Mouse (Mus musculus): Measurements from ENCODE around the gene Shh. TPM values are rescaled to one million over a fixed set of nuclear protein-coding genes. Genes with fewer than 3 reads are reported as not detected.

The Shh gene
- total RNA-seq (2018; cell fraction: chromatin; rRNA removed) = not detected
- total RNA-seq (2018; cell fraction: cytosol; rRNA removed) = not detected
- total RNA-seq (2018; cell fraction: nucleus; rRNA removed) = not detected
- polyA plus RNA-seq (2018) = not detected in 3 replicates

GRCm38 (mm10) chr5:28466760-28467306, at the start of gene Shh:
Shh (minus strand) TSS chr5:28467256.
- 8% methylated on average over 19 of the region's 31 CpGs for WGBS (ENCODE audit: missing documents)
- Histone ChIP-seq H3K27ac (no peak within 1 kb of the TSS), H3K79me2 (ENCODE audit: inconsistent target) (no peaks in the 10 kb centered on the region), H3K4me3 (ENCODE audit: inconsistent target) (no peak within 1 kb of the TSS), H3K36me3 (ENCODE audit: inconsistent target) (no peaks in the 10 kb centered on the region)

GRCm38 (mm10) chr5:28500792-28501439, 33.9 kb upstream of the Shh start:
- H3K27ac ChIP-seq = no peak overlapping the region
- no peaks in the 10 kb centered on the region for H3K36me3 ChIP-seq (ENCODE audit: inconsistent target)
- H3K79me2 ChIP-seq (ENCODE audit: inconsistent target) = no peaks in the 10 kb centered on the region
- no peak overlapping the region for H3K4me3 ChIP-seq (ENCODE audit: inconsistent target)
- WGBS (ENCODE audit: missing documents) = 53% methylated on average over 4 of the region's 4 CpGs

- H3K27ac ChIP-seq = no peak overlapping the region
- 95% methylated on average over 4 of the region's 4 CpGs for WGBS (ENCODE audit: missing documents)
- no peaks in the 10 kb centered on the region for H3K79me2 ChIP-seq (ENCODE audit: inconsistent target)
- H3K36me3 ChIP-seq (ENCODE audit: inconsistent target) = no peaks in the 10 kb centered on the region
- H3K4me3 ChIP-seq (ENCODE audit: inconsistent target) = no peak overlapping the region
Observed at GRCm38 (mm10) chr5:28498846-28499245, 31.8 kb upstream of the Shh start.

- no peak overlapping the region for H3K27ac ChIP-seq
- no peaks in the 10 kb centered on the region for H3K36me3 ChIP-seq (ENCODE audit: inconsistent target)
- H3K4me3 ChIP-seq (ENCODE audit: inconsistent target) = no peak overlapping the region
- WGBS (ENCODE audit: missing documents) = 95% methylated on average over 3 of the region's 3 CpGs
- H3K79me2 ChIP-seq (ENCODE audit: inconsistent target) = no peaks in the 10 kb centered on the region
Observed at GRCm38 (mm10) chr5:28495712-28496650, 28.9 kb upstream of the Shh start.

GRCm38 (mm10) chr5:28493550-28493949, 26.5 kb upstream of the Shh start:
- Histone ChIP-seq H3K79me2 (ENCODE audit: inconsistent target) (no peaks in the 10 kb centered on the region), H3K4me3 (ENCODE audit: inconsistent target) (no peak overlapping the region), H3K36me3 (ENCODE audit: inconsistent target) (no peaks in the 10 kb centered on the region), H3K27ac (no peak overlapping the region)
- WGBS (ENCODE audit: missing documents) = 67% methylated on average over 3 of the region's 3 CpGs

GRCm38 (mm10) chr5:28482991-28483390, 15.9 kb upstream of the Shh start:
- WGBS (ENCODE audit: missing documents) = 73% methylated on average over 3 of the region's 3 CpGs
- Histone ChIP-seq H3K27ac (no peak overlapping the region), H3K36me3 (ENCODE audit: inconsistent target) (no peaks in the 10 kb centered on the region), H3K79me2 (ENCODE audit: inconsistent target) (no peaks in the 10 kb centered on the region), H3K4me3 (ENCODE audit: inconsistent target) (no peak overlapping the region)

- Histone ChIP-seq H3K36me3 (ENCODE audit: inconsistent target) (no peaks in the 10 kb centered on the region), H3K4me3 (ENCODE audit: inconsistent target) (no peak overlapping the region), H3K79me2 (ENCODE audit: inconsistent target) (no peaks in the 10 kb centered on the region), H3K27ac (no peak overlapping the region)
- 89% methylated on average over 2 of the region's 2 CpGs for WGBS (ENCODE audit: missing documents)
Observed at GRCm38 (mm10) chr5:28481730-28482129, 14.7 kb upstream of the Shh start.

- Histone ChIP-seq H3K36me3 (ENCODE audit: inconsistent target) (no peaks in the 10 kb centered on the region), H3K4me3 (ENCODE audit: inconsistent target) (no peak overlapping the region), H3K79me2 (ENCODE audit: inconsistent target) (no peaks in the 10 kb centered on the region), H3K27ac (no peak overlapping the region)
- 66% methylated on average over 10 of the region's 10 CpGs for WGBS (ENCODE audit: missing documents)
Observed at GRCm38 (mm10) chr5:28476389-28477379, 9.6 kb upstream of the Shh start.

GRCm38 (mm10) chr5:28473556-28473955, 6.5 kb upstream of the Shh start:
- H3K36me3 ChIP-seq (ENCODE audit: inconsistent target) = no peaks in the 10 kb centered on the region
- H3K79me2 ChIP-seq (ENCODE audit: inconsistent target) = no peaks in the 10 kb centered on the region
- H3K27ac ChIP-seq = no peak overlapping the region
- WGBS (ENCODE audit: missing documents) = 86% methylated on average over 5 of the region's 5 CpGs
- no peak overlapping the region for H3K4me3 ChIP-seq (ENCODE audit: inconsistent target)

GRCm38 (mm10) chr5:28469525-28470202, 2.6 kb upstream of the Shh start:
- Histone ChIP-seq H3K36me3 (ENCODE audit: inconsistent target) (no peaks in the 10 kb centered on the region), H3K27ac (no peak overlapping the region), H3K4me3 (ENCODE audit: inconsistent target) (no peak overlapping the region), H3K79me2 (ENCODE audit: inconsistent target) (no peaks in the 10 kb centered on the region)
- 10% methylated on average over 9 of the region's 9 CpGs for WGBS (ENCODE audit: missing documents)

GRCm38 (mm10) chr5:28466351-28466750, 705 bp downstream of the Shh start:
- WGBS (ENCODE audit: missing documents) = under 1% methylated on average over 15 of the region's 15 CpGs
- H3K4me3 ChIP-seq (ENCODE audit: inconsistent target) = no peak overlapping the region
- no peaks in the 10 kb centered on the region for H3K79me2 ChIP-seq (ENCODE audit: inconsistent target)
- no peak overlapping the region for H3K27ac ChIP-seq
- H3K36me3 ChIP-seq (ENCODE audit: inconsistent target) = no peaks in the 10 kb centered on the region

GRCm38 (mm10) chr5:28465526-28465925, 1.5 kb downstream of the Shh start:
- H3K36me3 ChIP-seq (ENCODE audit: inconsistent target) = no peaks in the 10 kb centered on the region
- H3K79me2 ChIP-seq (ENCODE audit: inconsistent target) = no peaks in the 10 kb centered on the region
- H3K27ac ChIP-seq = no peak overlapping the region
- H3K4me3 ChIP-seq (ENCODE audit: inconsistent target) = no peak overlapping the region
- WGBS (ENCODE audit: missing documents) = 8% methylated on average over 18 of the region's 18 CpGs

GRCm38 (mm10) chr5:28465099-28465406, 2.0 kb downstream of the Shh start:
- Histone ChIP-seq H3K79me2 (ENCODE audit: inconsistent target) (no peaks in the 10 kb centered on the region), H3K4me3 (ENCODE audit: inconsistent target) (no peak overlapping the region), H3K36me3 (ENCODE audit: inconsistent target) (no peaks in the 10 kb centered on the region), H3K27ac (no peak overlapping the region)
- WGBS (ENCODE audit: missing documents) = 7% methylated on average over 29 of the region's 29 CpGs
